Mouse (Mus musculus) liver, embryonic 15.5 days (tissue): ENCODE measurements around the gene Tmem236. TPM values are rescaled to one million over a fixed set of nuclear protein-coding genes. Genes with fewer than 3 reads are reported as not detected.

Experiments
- ATAC-seq: fragments of 200-750 bp; cut with Nextera tagmentation; 2 replicates; pipeline ENCODE4 v1.8.0; 2017; ENCODE audit warnings: moderate number of reproducible peaks, mild to moderate bottlenecking, moderate library complexity; ENCODE audit not compliant: insufficient read depth
- H3K27ac ChIP-seq: fragments of 300-500 bp; sonication (generic); replicated peaks from 2 replicates; pipeline ENCODE4 v1.5.1; 2015; ENCODE audit warnings: mild to moderate bottlenecking, inconsistent platforms
- H3K27me3 ChIP-seq: fragments of 300-500 bp; sonication (generic); 2 replicates; pipeline ENCODE4 v1.6.1; 2015; ENCODE audit warnings: mild to moderate bottlenecking, inconsistent platforms
- H3K36me3 ChIP-seq: fragments of 300-500 bp; sonication (generic); replicated peaks from 2 replicates; pipeline ENCODE4 v1.6.1; 2015; ENCODE audit warnings: moderate library complexity, mild to moderate bottlenecking, inconsistent platforms
- H3K4me1 ChIP-seq: fragments of 300-500 bp; sonication (generic); replicated peaks from 2 replicates; pipeline ENCODE4 v1.6.1; 2015; ENCODE audit warnings: inconsistent platforms
- H3K4me2 ChIP-seq: fragments of 300-500 bp; sonication (generic); 2 replicates; pipeline ENCODE4 v1.6.1; 2015; ENCODE audit warnings: moderate library complexity, mild to moderate bottlenecking, inconsistent platforms
- H3K4me3 ChIP-seq: fragments of 300-500 bp; sonication (generic); replicated peaks from 2 replicates; pipeline ENCODE4 v1.5.1; 2015; ENCODE audit warnings: mild to moderate bottlenecking, inconsistent platforms
- H3K9ac ChIP-seq: fragments of 300-500 bp; sonication (generic); 2 replicates; pipeline ENCODE4 v1.6.1; 2015; ENCODE audit warnings: moderate library complexity, mild to moderate bottlenecking, inconsistent platforms
- H3K9me3 ChIP-seq: fragments of 300-500 bp; sonication (generic); replicated peaks from 2 replicates; pipeline ENCODE4 v1.6.1; 2016; ENCODE audit warnings: inconsistent platforms
- WGBS: fragments of 180-500 bp; shearing (Covaris S2); methylation state at CpG from one replicate; pipeline ENCODE4 v1.1.7; 2015; ENCODE audit warnings: mixed read lengths; ENCODE audit not compliant: insufficient replicate concordance; 5-methylcytosine and 5-hydroxymethylcytosine counted together
- polyA plus RNA-seq: library from polyadenylated mRNA; unstranded; fragments of >200 nt; fragmentation: Nextera tagmentation; extraction: Ambion mirVana; gene quantifications from 2 replicates; pipeline ENCODE4 v1.2.1, GENCODE M21; 2015

Tmem236 gene
- polyA plus RNA-seq: 0.03 TPM in 2 replicates

DNA sequence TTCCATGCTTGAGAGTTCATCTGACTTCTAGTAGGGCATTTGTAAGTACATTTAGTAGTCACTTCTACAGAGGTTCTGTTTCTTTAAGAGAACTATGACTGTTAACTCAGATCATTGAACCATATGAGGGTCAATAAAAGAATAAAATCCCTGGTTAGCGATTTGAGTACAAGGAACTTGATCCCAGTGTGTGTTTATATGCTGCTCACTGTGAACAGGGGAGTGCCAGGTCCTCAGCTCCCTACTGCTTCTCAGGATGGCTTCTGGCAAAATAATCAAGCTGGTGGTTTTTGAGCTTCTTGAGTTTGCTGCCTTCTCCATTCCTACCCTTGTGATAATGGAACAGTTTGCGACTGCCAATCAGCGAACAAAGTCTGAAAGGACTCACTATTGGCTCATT lies at the start of gene Tmem236:
Gene Tmem236, plus strand, starts transcription at position 190 of the 400 bp plus-strand sequence.
- Histone ChIP-seq H3K4me1 (peaks cover 5% of the 10 kb centered on the region; the same call in 1 of the 2 replicates), H3K9me3 (no peaks in the 10 kb centered on the region), H3K27ac (no peak within 1 kb of the TSS), H3K27me3 (no peaks in the 10 kb centered on the region), H3K4me3 (no peak within 1 kb of the TSS), H3K9ac (no peak within 1 kb of the TSS), H3K4me2 (no peak within 1 kb of the TSS), H3K36me3 (no peaks in the 10 kb centered on the region)
- no peak for ATAC-seq
- WGBS: 65% methylated on average over 3 of the region's 3 CpGs

DNA sequence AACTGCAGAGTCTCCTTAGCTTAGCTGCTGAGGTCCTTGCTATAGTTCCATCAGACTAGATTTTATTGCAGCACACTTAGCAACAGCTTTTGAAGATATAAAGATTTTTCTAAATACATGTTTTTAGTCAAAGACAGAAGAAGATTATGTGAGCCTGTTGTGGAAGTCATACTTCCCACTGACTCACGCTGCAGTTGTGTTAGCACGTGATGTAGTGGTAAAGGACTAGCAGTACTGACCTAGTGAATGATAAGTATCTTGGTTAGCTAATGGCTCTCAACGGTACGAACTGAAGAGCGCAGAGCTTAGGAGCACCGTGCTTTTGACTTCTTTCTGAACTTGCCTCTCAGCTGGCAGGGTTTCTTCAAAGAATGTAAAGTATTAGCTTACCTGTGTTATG lies 47.9 kb upstream of the Tmem236 start:
- H3K9me3 ChIP-seq: no peaks in the 10 kb centered on the region
- no peak overlapping the region for H3K27ac ChIP-seq
- peaks cover 25% of the 10 kb centered on the region for H3K36me3 ChIP-seq
- ATAC-seq: no peak
- H3K4me3 ChIP-seq: no peak overlapping the region
- H3K9ac ChIP-seq: no peak overlapping the region
- no peaks in the 10 kb centered on the region for H3K4me1 ChIP-seq
- no peak overlapping the region for H3K4me2 ChIP-seq
- H3K27me3 ChIP-seq: no peaks in the 10 kb centered on the region
- WGBS: 75% methylated on average over 6 of the region's 6 CpGs

DNA sequence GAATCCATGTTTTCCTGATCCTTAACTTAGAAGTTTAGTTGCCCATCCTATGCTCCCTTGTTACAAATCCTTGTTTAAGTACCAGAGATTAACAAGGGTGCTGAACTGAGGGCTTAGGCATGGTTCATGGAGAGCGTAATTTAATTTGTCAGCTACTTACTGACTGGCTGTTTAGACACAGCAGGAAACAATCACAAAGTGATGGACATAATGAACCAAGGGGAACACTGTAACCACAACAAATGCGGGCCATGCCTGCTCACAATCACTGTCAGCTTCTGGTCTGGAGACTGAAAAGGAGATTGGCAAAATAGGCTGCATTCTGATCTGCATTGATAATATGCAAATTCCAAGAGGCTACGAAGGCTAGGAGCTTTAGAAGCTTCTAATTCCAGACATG lies 46.7 kb upstream of the Tmem236 start:
- H3K9ac ChIP-seq: no peak overlapping the region
- no peaks in the 10 kb centered on the region for H3K4me1 ChIP-seq
- 69% methylated on average over 3 of the region's 3 CpGs for WGBS
- H3K9me3 ChIP-seq: no peaks in the 10 kb centered on the region
- no peak overlapping the region for H3K4me2 ChIP-seq
- H3K4me3 ChIP-seq: no peak overlapping the region
- H3K27ac ChIP-seq: no peak overlapping the region
- H3K36me3 ChIP-seq: peaks cover 36% of the 10 kb centered on the region
- H3K27me3 ChIP-seq: no peaks in the 10 kb centered on the region
- ATAC-seq: no peak

DNA sequence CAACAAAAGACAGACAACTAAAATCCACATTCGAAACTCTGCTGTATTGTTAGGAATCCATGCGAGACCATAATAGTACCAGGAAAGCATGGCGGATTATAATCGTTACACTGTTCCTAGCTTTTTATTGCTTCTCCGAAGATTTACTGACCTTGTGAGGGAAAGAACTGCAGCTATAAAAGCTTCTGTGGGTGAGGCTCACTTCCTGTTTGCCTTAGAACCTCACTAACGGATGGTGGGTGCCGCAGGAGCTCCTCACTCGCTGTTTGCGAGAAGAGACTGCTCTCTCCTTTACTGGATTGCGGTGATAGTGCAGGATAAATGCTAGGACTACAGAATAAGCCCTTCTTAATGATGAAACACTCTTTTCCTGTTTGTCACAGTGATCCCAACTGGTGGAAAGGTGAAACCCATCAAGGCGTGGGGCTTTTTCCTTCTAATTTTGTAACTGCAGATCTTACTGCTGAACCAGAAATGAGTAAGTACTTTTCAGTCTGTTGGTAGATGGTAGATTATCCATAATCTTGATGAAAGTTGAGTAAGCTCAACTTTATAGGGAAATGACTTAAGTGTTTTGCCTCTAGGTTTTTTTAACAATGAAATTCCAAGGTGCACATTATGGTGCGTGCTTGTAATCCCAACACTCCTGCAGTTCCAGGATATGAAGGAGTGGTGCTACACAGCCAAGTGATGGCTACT lies 43.5 kb upstream of the Tmem236 start:
- Histone ChIP-seq H3K4me1 (no peaks in the 10 kb centered on the region), H3K4me2 (no peak overlapping the region), H3K27me3 (no peaks in the 10 kb centered on the region), H3K36me3 (peaks cover 39% of the 10 kb centered on the region), H3K4me3 (no peak overlapping the region), H3K9ac (no peak overlapping the region), H3K9me3 (no peaks in the 10 kb centered on the region), H3K27ac (no peak overlapping the region)
- WGBS: 32% methylated on average over 12 of the region's 12 CpGs
- no peak for ATAC-seq

DNA sequence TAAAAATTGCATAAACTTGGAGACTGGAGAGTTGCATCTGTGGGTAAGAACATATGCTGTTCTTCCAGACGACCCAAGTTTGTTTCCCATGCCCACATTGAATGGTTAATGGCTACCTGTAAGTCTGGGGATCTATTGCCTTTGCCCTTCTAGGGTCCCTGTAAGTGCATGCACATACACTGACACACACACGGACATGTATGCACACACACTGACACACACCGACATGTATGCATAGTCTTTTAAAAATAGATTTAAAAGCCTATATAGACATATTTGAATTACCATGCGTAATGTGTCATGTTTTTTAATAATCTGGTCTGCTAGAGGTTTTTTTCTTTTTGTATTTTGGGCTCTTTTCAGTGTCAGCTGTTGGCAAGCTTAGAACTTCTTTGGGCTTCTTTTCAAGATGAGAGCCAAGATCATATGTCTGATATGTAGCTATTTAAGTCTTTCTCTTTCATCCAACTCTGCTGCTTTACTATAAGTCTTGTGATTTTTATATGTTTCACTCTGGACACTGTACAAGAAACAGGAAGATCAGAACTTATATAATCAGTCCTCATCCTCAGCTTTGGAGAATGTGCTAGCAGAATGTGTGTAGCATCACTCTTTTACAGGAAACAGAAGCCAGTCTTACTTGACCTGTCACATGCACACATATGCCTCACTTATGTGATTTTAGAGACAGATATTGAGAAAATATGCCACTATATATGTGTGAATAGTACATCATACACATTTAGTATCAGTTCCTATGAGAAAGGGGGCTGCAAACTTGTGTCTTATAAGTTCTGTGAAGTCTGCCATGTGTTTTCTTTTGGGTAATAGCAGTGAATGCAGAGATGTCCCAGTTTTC lies 41.6 kb upstream of the Tmem236 start:
- ATAC-seq: no peak
- 76% methylated on average over 4 of the region's 4 CpGs for WGBS

DNA sequence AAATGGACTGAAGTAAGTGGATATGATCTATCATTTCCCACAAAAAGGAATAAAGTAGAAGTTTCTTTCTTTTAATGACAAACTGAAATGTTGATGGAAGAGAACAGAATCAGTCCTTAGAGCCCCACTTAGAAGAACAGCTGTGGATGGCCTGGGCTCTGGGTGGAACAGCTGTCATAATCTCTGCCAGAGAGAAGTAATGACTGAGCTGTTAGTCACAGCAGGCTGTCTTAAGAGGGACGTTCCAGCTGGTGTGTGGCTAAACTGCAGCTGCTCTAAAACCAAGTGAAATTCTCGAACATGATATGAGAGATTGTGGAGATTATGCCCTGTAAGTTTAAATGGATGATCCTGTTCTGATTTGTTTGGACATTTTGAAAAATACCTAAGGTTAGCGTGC lies 37.4 kb upstream of the Tmem236 start:
- WGBS: 76% methylated on average over 3 of the region's 3 CpGs
- no peak for ATAC-seq
- Histone ChIP-seq H3K4me1 (no peaks in the 10 kb centered on the region), H3K27me3 (no peaks in the 10 kb centered on the region), H3K27ac (no peak overlapping the region), H3K4me2 (no peak overlapping the region), H3K9ac (no peak overlapping the region), H3K4me3 (no peak overlapping the region), H3K9me3 (no peaks in the 10 kb centered on the region), H3K36me3 (peaks cover 55% of the 10 kb centered on the region)

More for the DNA sequence above, 41.6 kb upstream of the Tmem236 start:
- Histone ChIP-seq H3K9ac (no peak overlapping the region), H3K27ac (no peak overlapping the region), H3K4me3 (no peak overlapping the region), H3K36me3 (peaks cover 44% of the 10 kb centered on the region), H3K4me2 (no peak overlapping the region), H3K4me1 (no peaks in the 10 kb centered on the region), H3K27me3 (no peaks in the 10 kb centered on the region), H3K9me3 (no peaks in the 10 kb centered on the region)

DNA sequence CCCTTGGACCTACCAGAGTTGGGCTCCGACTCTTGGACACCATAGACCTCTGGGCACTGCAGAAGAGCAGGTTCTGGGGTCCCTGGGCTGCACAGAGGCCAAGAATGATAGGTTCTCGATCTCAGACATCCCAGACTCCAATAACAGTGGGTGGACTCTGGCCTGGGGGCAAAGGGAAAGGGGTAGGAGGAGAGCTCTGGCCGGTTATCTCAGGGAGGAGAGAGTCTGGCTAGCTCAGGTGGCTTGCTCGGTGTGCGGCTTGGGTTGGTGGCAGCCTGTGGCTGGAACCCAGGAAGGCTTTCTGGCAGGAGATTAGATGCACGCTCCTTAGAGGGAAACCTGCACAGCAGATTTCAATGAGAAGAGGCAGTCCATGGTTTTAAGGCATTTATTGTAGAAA lies 34.7 kb upstream of the Tmem236 start:
- Histone ChIP-seq H3K4me3 (no peak overlapping the region), H3K27ac (no peak overlapping the region), H3K4me2 (no peak overlapping the region), H3K9ac (no peak overlapping the region), H3K36me3 (peaks cover 63% of the 10 kb centered on the region), H3K4me1 (no peaks in the 10 kb centered on the region), H3K9me3 (no peaks in the 10 kb centered on the region), H3K27me3 (no peaks in the 10 kb centered on the region)
- 79% methylated on average over 6 of the region's 6 CpGs for WGBS
- no peak for ATAC-seq

DNA sequence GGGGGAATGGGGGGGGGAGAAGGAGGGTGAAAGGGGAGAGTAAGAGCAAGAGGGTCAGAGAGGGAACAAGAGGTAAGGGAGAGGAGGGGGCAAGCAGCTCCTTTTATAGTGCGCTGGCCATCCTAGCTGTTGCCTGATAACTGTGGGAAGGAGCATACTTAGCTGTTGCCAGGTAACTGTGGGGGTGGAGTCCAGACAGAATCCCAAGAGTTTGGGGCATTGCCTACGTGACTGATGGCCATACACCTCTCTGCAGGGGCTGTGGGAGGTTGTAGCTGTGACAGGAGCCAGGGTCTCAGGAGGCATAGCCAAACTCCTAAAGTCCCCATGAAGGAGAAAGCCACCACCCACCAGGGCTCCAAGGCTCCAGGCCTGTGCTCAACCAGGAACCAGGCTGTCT lies 34.3 kb upstream of the Tmem236 start:
- no peak overlapping the region for H3K4me2 ChIP-seq
- H3K9ac ChIP-seq: no peak overlapping the region
- ATAC-seq: no peak
- peaks cover 67% of the 10 kb centered on the region for H3K36me3 ChIP-seq
- H3K9me3 ChIP-seq: no peaks in the 10 kb centered on the region
- 76% methylated on average over 2 of the region's 2 CpGs for WGBS
- no peaks in the 10 kb centered on the region for H3K27me3 ChIP-seq
- no peak overlapping the region for H3K27ac ChIP-seq
- H3K4me3 ChIP-seq: no peak overlapping the region
- H3K4me1 ChIP-seq: no peaks in the 10 kb centered on the region

DNA sequence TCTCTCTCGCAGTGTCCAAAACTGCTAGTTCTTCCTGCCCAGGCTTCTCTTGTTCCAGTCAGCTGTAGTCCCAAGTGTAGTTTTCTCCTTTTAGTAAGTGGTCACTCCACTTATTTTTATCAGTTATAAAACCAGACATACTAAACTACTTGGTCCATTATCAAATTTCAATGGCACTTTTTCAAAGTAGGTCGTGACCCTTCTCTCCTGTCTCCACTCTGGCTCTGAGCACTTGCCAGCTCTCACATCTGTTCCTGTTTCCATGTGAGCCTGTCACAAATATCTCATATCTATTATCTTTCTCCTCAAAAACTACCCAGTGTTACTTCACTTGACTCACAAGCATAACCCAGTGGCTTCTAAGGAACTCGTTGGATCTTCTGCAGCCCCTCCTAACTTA lies 29.0 kb upstream of the Tmem236 start:
- H3K4me1 ChIP-seq: no peaks in the 10 kb centered on the region
- no peak overlapping the region for H3K4me3 ChIP-seq
- ATAC-seq: no peak
- no peak overlapping the region for H3K27ac ChIP-seq
- WGBS: 80% methylated on average over 3 of the region's 3 CpGs
- no peaks in the 10 kb centered on the region for H3K9me3 ChIP-seq
- H3K36me3 ChIP-seq: peaks cover 62% of the 10 kb centered on the region
- H3K27me3 ChIP-seq: no peaks in the 10 kb centered on the region
- no peak overlapping the region for H3K4me2 ChIP-seq
- no peak overlapping the region for H3K9ac ChIP-seq

DNA sequence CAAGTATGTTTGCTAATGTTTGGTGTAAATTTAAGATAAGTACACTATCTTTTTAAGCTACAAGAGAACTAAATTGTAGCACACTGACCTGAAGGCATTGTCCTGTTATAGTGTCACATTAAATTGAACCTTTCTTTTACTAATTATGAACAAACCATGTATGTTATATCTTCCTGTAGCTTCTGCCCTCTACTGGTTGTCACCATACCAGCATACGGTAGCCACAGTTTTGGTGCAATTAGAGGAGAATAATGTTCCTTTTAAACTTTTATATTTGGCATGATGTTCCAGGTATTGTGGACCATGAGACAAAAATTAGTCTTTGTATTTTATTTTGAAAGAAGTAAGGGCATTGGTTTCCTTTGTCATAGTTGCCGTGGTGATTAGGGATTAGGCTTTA lies 27.4 kb upstream of the Tmem236 start:
- Histone ChIP-seq H3K9ac (no peak overlapping the region), H3K27ac (no peak overlapping the region), H3K27me3 (no peaks in the 10 kb centered on the region), H3K36me3 (peaks cover 49% of the 10 kb centered on the region), H3K4me1 (no peaks in the 10 kb centered on the region), H3K4me3 (no peak overlapping the region), H3K9me3 (no peaks in the 10 kb centered on the region), H3K4me2 (no peak overlapping the region)
- WGBS: 74% methylated on average over 2 of the region's 2 CpGs
- ATAC-seq: no peak

DNA sequence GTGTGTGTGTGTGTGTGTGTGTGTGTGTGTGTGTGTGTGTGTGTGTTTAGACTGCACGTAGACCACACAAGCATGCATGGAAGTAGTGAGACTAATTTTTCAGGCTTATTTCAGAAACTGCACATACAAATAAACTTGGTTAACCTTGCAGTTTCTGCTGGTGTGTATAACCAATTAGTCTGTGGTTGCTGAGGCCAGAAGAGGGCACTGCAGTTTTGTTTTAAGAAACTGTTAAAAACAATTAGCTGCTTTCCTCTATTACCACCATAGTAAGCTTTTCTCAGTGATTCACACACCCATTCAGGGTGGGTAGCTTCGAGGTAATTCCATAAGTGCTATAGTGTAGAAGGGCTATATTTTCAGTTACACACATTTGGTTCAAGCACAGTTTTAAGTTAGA lies 23.5 kb upstream of the Tmem236 start:
- ATAC-seq: no peak
- Histone ChIP-seq H3K9me3 (no peaks in the 10 kb centered on the region), H3K27me3 (no peaks in the 10 kb centered on the region), H3K4me2 (no peak overlapping the region), H3K27ac (no peak overlapping the region), H3K9ac (no peak overlapping the region), H3K4me1 (no peaks in the 10 kb centered on the region), H3K36me3 (peaks cover 19% of the 10 kb centered on the region), H3K4me3 (no peak overlapping the region)
- WGBS: 73% methylated on average over 2 of the region's 2 CpGs
